Mouse (Mus musculus) heart, postnatal 4 days (tissue): ENCODE data around the gene Trem2. TPM values are rescaled to one million over a fixed set of nuclear protein-coding genes. Genes with fewer than 3 reads are reported as not detected.

Experiments used
- total RNA-seq, 2 experiments: library from RNA; stranded (reverse); gene quantifications; 2 replicates each; pipeline ENCODE4 v1.2.3; 2021

Trem2 gene
- total RNA-seq, 2 experiments from 2014 or later, result 1.4 to 2.1 TPM

Other genes with a start within 250 kb of the Trem2 start
- gene 9830107B12Rik, start 200.1 kb upstream of the Trem2 start, total RNA-seq, result not detected
- not detected for gene A530064D06Rik, start 179.1 kb upstream of the Trem2 start, total RNA-seq
- under 1 TPM in 1 of 2 experiments, not detected in 1; 0.09 TPM for gene Trem1, start 113.6 kb upstream of the Trem2 start, total RNA-seq
- gene Trem3, start 98.6 kb upstream of the Trem2 start, total RNA-seq, result under 1 TPM in 1 of 2 experiments, not detected in 1; 0.29 TPM
- gene Treml4, start 82.1 kb upstream of the Trem2 start, total RNA-seq, result under 1 TPM; 0.41 to 0.45 TPM
- under 1 TPM; 0.19 to 0.25 TPM for gene Treml2, start 46.9 kb upstream of the Trem2 start, total RNA-seq
- under 1 TPM; 0.10 to 0.25 TPM for gene B430306N03Rik, start 30.3 kb upstream of the Trem2 start, total RNA-seq
- under 1 TPM; 0.20 to 0.31 TPM for gene Treml1, start 13.5 kb downstream of the Trem2 start, total RNA-seq
- 10 to 100 TPM; 29.0 to 33.2 TPM for gene Nfya, start 63.5 kb downstream of the Trem2 start, total RNA-seq
- gene Oard1, start 63.6 kb downstream of the Trem2 start, total RNA-seq, result 10 to 100 TPM; 14.5 to 14.6 TPM
- 100 to 1,000 TPM; 207 to 216 TPM for gene Apobec2, start 86.5 kb downstream of the Trem2 start, total RNA-seq
- under 1 TPM; 0.36 to 0.47 TPM for gene Tspo2, start 105.1 kb downstream of the Trem2 start, total RNA-seq
- under 1 TPM; 0.14 to 0.21 TPM for gene Unc5cl, start 108.5 kb downstream of the Trem2 start, total RNA-seq